Mouse (Mus musculus): ENCODE results near the gene Zfp39.

GRCm38 (mm10) chr11:58930254-58930653 lies 26.2 kb upstream of the Zfp39 start:
- TF ChIP-seq ZC3H11A (IDR thresholded peaks at IDR 0.05; ENCODE audit: borderline replicate concordance, low read depth, low read length) (no peak), CHD2 (IDR thresholded peaks at IDR 0.05; ENCODE audit: low read depth, low read length) (no peak), HCFC1 (IDR thresholded peaks at IDR 0.05; ENCODE audit: borderline replicate concordance, insufficient read depth, low read length) (no peak), ZNF384 (IDR thresholded peaks at IDR 0.05; ENCODE audit: low read depth, low read length) (no peak), MAFK (IDR thresholded peaks at IDR 0.05; ENCODE audit: insufficient read depth, low read depth, low read length) (no peak)
